Mouse (Mus musculus) heart, embryonic 11.5 days (tissue): Measurements from ENCODE around the gene Cog5. TPM values are rescaled to one million over a fixed set of nuclear protein-coding genes. Genes with fewer than 3 reads are reported as not detected.

Experiments
- ATAC-seq: fragments of 200-750 bp; cut with Nextera tagmentation; replicated peaks from 2 replicates; pipeline ENCODE4 v1.8.0; 2017; ENCODE audit warnings: moderate library complexity; ENCODE audit not compliant: insufficient number of reproducible peaks, low FRiP score, low TSS enrichment
- H3K27ac ChIP-seq: fragments of 300-500 bp; sonication (generic); 2 replicates; pipeline ENCODE4 v1.5.1; 2014; ENCODE audit warnings: mild to moderate bottlenecking, low read depth, low read length
- H3K27me3 ChIP-seq: fragments of 300-500 bp; sonication (generic); 2 replicates; pipeline ENCODE4 v1.6.1; 2014; ENCODE audit warnings: mild to moderate bottlenecking, low read length, mixed read lengths; ENCODE audit not compliant: control insufficient read depth, insufficient read depth
- H3K36me3 ChIP-seq: fragments of 300-500 bp; sonication (generic); 2 replicates; pipeline ENCODE4 v1.6.1; 2014; ENCODE audit warnings: mild to moderate bottlenecking, low read length, moderate library complexity, mixed read lengths; ENCODE audit not compliant: control insufficient read depth, insufficient read depth
- H3K4me1 ChIP-seq: fragments of 300-500 bp; sonication (generic); 2 replicates; pipeline ENCODE4 v1.6.1; 2014; ENCODE audit warnings: low read length; ENCODE audit not compliant: control insufficient read depth, insufficient read depth
- H3K4me2 ChIP-seq: fragments of 300-500 bp; sonication (generic); 2 replicates; pipeline ENCODE4 v1.6.1; 2014; ENCODE audit warnings: mild to moderate bottlenecking, moderate library complexity
- H3K4me3 ChIP-seq: fragments of 300-500 bp; sonication (generic); 2 replicates; pipeline ENCODE4 v1.5.1; 2014; ENCODE audit warnings: low read depth, low read length
- H3K9ac ChIP-seq: fragments of 300-500 bp; sonication (generic); 2 replicates; pipeline ENCODE4 v1.6.1; 2014; ENCODE audit warnings: mild to moderate bottlenecking, low read depth, low read length, moderate library complexity
- H3K9me3 ChIP-seq: fragments of 300-500 bp; sonication (generic); replicated peaks from 2 replicates; pipeline ENCODE4 v1.6.1; 2016; ENCODE audit warnings: low read length; ENCODE audit not compliant: control insufficient read depth
- WGBS: fragments of 180-500 bp; shearing (Covaris S2); extraction: QIAGEN DNeasy Blood & Tissue Kit; methylation state at CpG from one replicate; pipeline ENCODE4 v1.1.7; 2014; ENCODE audit not compliant: insufficient replicate concordance; 5-methylcytosine and 5-hydroxymethylcytosine counted together
- polyA plus RNA-seq: library from polyadenylated mRNA; unstranded; fragments of >200 nt; fragmentation: Nextera tagmentation; extraction: Ambion mirVana; gene quantifications from 2 replicates; pipeline ENCODE4 v1.2.1, GENCODE M21; 2014

Gene Cog5
- polyA plus RNA-seq, 1 experiment from 2014 or later = 32.3 TPM

GRCm38 (mm10) chr12:31944405-31944804 lies 289.7 kb downstream of the Cog5 start:
- Histone ChIP-seq H3K27ac (no peak overlapping the region), H3K9me3 (no peaks in the 10 kb centered on the region), H3K4me1 (peaks cover 8% of the 10 kb centered on the region; the same call in 1 of the 2 replicates), H3K27me3 (no peaks in the 10 kb centered on the region), H3K36me3 (peaks cover 8% of the 10 kb centered on the region), H3K4me2 (no peak overlapping the region), H3K9ac (no peak overlapping the region), H3K4me3 (no peak overlapping the region)
- WGBS = 88% methylated on average over 2 of the region's 2 CpGs
- ATAC-seq = no peak

- no peak overlapping the region for H3K9ac ChIP-seq
- H3K4me1 ChIP-seq = peaks cover 8% of the 10 kb centered on the region; the same call in 1 of the 2 replicates
- 93% methylated on average over 5 of the region's 5 CpGs for WGBS
- H3K9me3 ChIP-seq = no peaks in the 10 kb centered on the region
- no peak overlapping the region for H3K4me2 ChIP-seq
- no peak overlapping the region for H3K4me3 ChIP-seq
- H3K36me3 ChIP-seq = 0 out of 2 replicates have a peak, but pooled peaks cover 6% of the 10 kb centered on the region
- H3K27me3 ChIP-seq = no peaks in the 10 kb centered on the region
- no peak for ATAC-seq
- H3K27ac ChIP-seq = no peak overlapping the region
Measured at GRCm38 (mm10) chr12:31947476-31947875, 292.8 kb downstream of the Cog5 start.

GRCm38 (mm10) chr12:31948101-31949000 lies 293.7 kb downstream of the Cog5 start:
- Histone ChIP-seq H3K27me3 (no peaks in the 10 kb centered on the region), H3K36me3 (0 out of 2 replicates have a peak, but pooled peaks cover 5% of the 10 kb centered on the region), H3K27ac (peak overlapping the region; percentile 99), H3K9me3 (no peaks in the 10 kb centered on the region), H3K4me2 (peak overlapping the region; percentile 68), H3K9ac (peak overlapping the region; percentile 96), H3K4me3 (peak overlapping the region; percentile 92), H3K4me1 (peaks cover 7% of the 10 kb centered on the region; the same call in 1 of the 2 replicates)
- WGBS = 26% methylated on average over 7 of the region's 7 CpGs
- ATAC-seq = no peak

- Histone ChIP-seq H3K27me3 (no peaks in the 10 kb centered on the region), H3K9ac (peak overlapping the region; percentile 96), H3K27ac (peak overlapping the region; percentile 99), H3K36me3 (no peaks in the 10 kb centered on the region), H3K4me2 (peak overlapping the region; percentile 68), H3K4me1 (peaks cover 4% of the 10 kb centered on the region; the same call in 1 of the 2 replicates), H3K9me3 (no peaks in the 10 kb centered on the region), H3K4me3 (peak overlapping the region; percentile 92)
- peak; percentile 81 for ATAC-seq
- WGBS = under 1% methylated on average over 58 of the region's 58 CpGs
Measured at GRCm38 (mm10) chr12:31949193-31949741, 294.6 kb downstream of the Cog5 start.

GRCm38 (mm10) chr12:31949759-31950658 lies 295.3 kb downstream of the Cog5 start, which contains the start of gene Hbp1:
Hbp1 (minus strand) TSS chr12:31950535.
- peak within 1 kb of the TSS; percentile 76 for H3K4me2 ChIP-seq
- under 1% methylated on average over 63 of the region's 71 CpGs for WGBS
- ATAC-seq = peak; percentile 91
- peak within 1 kb of the TSS; percentile 99 for H3K27ac ChIP-seq
- H3K4me1 ChIP-seq = peaks cover 4% of the 10 kb centered on the region; the same call in 1 of the 2 replicates
- peak within 1 kb of the TSS; percentile 96 for H3K9ac ChIP-seq
- peak within 1 kb of the TSS; percentile 92 for H3K4me3 ChIP-seq
- H3K27me3 ChIP-seq = no peaks in the 10 kb centered on the region
- H3K9me3 ChIP-seq = no peaks in the 10 kb centered on the region
- no peaks in the 10 kb centered on the region for H3K36me3 ChIP-seq

GRCm38 (mm10) chr12:31950659-31951031 lies 296.0 kb downstream of the Cog5 start:
- no peaks in the 10 kb centered on the region for H3K36me3 ChIP-seq
- peak overlapping the region; percentile 75 for H3K27ac ChIP-seq
- no peak; the same call in 1 of the 2 replicates for ATAC-seq
- peaks cover 4% of the 10 kb centered on the region; the same call in 1 of the 2 replicates for H3K4me1 ChIP-seq
- WGBS = 11% methylated on average over 9 of the region's 9 CpGs
- H3K9me3 ChIP-seq = no peaks in the 10 kb centered on the region
- H3K27me3 ChIP-seq = no peaks in the 10 kb centered on the region
- H3K9ac ChIP-seq = peak overlapping the region; percentile 62; the same call in 1 of the 2 replicates
- H3K4me3 ChIP-seq = peak overlapping the region; percentile 38
- peak overlapping the region; percentile 76 for H3K4me2 ChIP-seq

- WGBS = 79% methylated on average over 4 of the region's 4 CpGs
- Histone ChIP-seq H3K27ac (no peak overlapping the region), H3K36me3 (no peaks in the 10 kb centered on the region), H3K4me3 (no peak overlapping the region), H3K4me1 (no peaks in the 10 kb centered on the region), H3K4me2 (no peak overlapping the region), H3K9me3 (no peaks in the 10 kb centered on the region), H3K9ac (no peak overlapping the region), H3K27me3 (no peaks in the 10 kb centered on the region)
- no peak for ATAC-seq
Measured at GRCm38 (mm10) chr12:31955843-31956242, 301.2 kb downstream of the Cog5 start.

- 86% methylated on average over 6 of the region's 6 CpGs for WGBS
- Histone ChIP-seq H3K4me2 (no peak overlapping the region), H3K36me3 (no peaks in the 10 kb centered on the region), H3K4me3 (no peak overlapping the region), H3K4me1 (no peaks in the 10 kb centered on the region), H3K9ac (no peak overlapping the region), H3K27me3 (no peaks in the 10 kb centered on the region), H3K9me3 (no peaks in the 10 kb centered on the region), H3K27ac (no peak overlapping the region)
- ATAC-seq = no peak
Measured at GRCm38 (mm10) chr12:31964074-31964473, 309.4 kb downstream of the Cog5 start.
